Mouse (Mus musculus): Measurements from ENCODE around the gene Mrps26.

GRCm38 (mm10) chr2:130569926-130570325, 6.4 kb downstream of the Mrps26 start:
- TF ChIP-seq CHD1 (IDR thresholded peaks at IDR 0.05; ENCODE audit: low read depth, low read length) (no peak), POLR2A (IDR thresholded peaks at IDR 0.05; ENCODE audit: low read depth, low read length) (no peak), CTCF (conservative IDR thresholded peaks at IDR 0.05 in 1 of 2, IDR thresholded peaks at IDR 0.05 in 1 of 2; ENCODE audit: low read depth in 2 of 2, low read length in 2 of 2) (no peak), GABPA (IDR thresholded peaks at IDR 0.05; ENCODE audit: insufficient replicate concordance, low read depth, low read length) (no peak)

Data from CH12.LX (cell line).